Mouse (Mus musculus) intestine, embryonic 15.5 days (tissue): Measurements from ENCODE around the gene Cfi. TPM values are rescaled to one million over a fixed set of nuclear protein-coding genes. Genes with fewer than 3 reads are reported as not detected.
A peak's percentile ranks its signal among the peaks of the same experiment; 100 is the strongest.

Source experiments
- ATAC-seq: fragments of 200-750 bp; cut with Nextera tagmentation; 2 replicates; pipeline ENCODE4 v1.8.0; 2017; ENCODE audit warnings: moderate TSS enrichment, moderate library complexity
- H3K27ac ChIP-seq: fragments of 300-500 bp; sonication (generic); 2 replicates; pipeline ENCODE4 v1.5.1; 2015; ENCODE audit warnings: mild to moderate bottlenecking, inconsistent platforms
- H3K27me3 ChIP-seq: fragments of 300-500 bp; sonication (generic); replicated peaks from 2 replicates; pipeline ENCODE4 v1.6.1; 2015; ENCODE audit warnings: inconsistent platforms
- H3K36me3 ChIP-seq: fragments of 300-500 bp; sonication (generic); 2 replicates; pipeline ENCODE4 v1.6.1; 2015; ENCODE audit warnings: inconsistent platforms
- H3K4me1 ChIP-seq: fragments of 300-500 bp; sonication (generic); replicated peaks from 2 replicates; pipeline ENCODE4 v1.6.1; 2015; ENCODE audit warnings: inconsistent platforms
- H3K4me2 ChIP-seq: fragments of 300-500 bp; sonication (generic); replicated peaks from 2 replicates; pipeline ENCODE4 v1.6.1; 2015; ENCODE audit warnings: mild to moderate bottlenecking, inconsistent platforms
- H3K4me3 ChIP-seq: fragments of 300-500 bp; sonication (generic); replicated peaks from 2 replicates; pipeline ENCODE4 v1.5.1; 2015; ENCODE audit warnings: inconsistent platforms
- H3K9ac ChIP-seq: fragments of 300-500 bp; sonication (generic); 2 replicates; pipeline ENCODE4 v1.6.1; 2015; ENCODE audit warnings: inconsistent platforms
- H3K9me3 ChIP-seq: fragments of 300-500 bp; sonication (generic); 2 replicates; pipeline ENCODE4 v1.6.1; 2016; ENCODE audit warnings: inconsistent platforms
- WGBS: fragments of 180-500 bp; shearing (Covaris S2); methylation state at CpG from one replicate; pipeline ENCODE4 v1.1.7; 2015; 5-methylcytosine and 5-hydroxymethylcytosine counted together
- polyA plus RNA-seq: library from polyadenylated mRNA; unstranded; fragments of >200 nt; fragmentation: Nextera tagmentation; extraction: Ambion mirVana; gene quantifications from 2 replicates; pipeline ENCODE4 v1.2.1, GENCODE M21; 2015

The Cfi gene
- 57.2 and 57.9 TPM in 2 replicates for polyA plus RNA-seq

- H3K9ac ChIP-seq = no peak within 1 kb of the TSS
- peak; percentile 14; the same call in 1 of the 2 replicates for ATAC-seq
- H3K9me3 ChIP-seq = no peaks in the 10 kb centered on the region
- peak within 1 kb of the TSS; percentile 21; the same call in 1 of the 2 replicates for H3K4me3 ChIP-seq
- H3K27ac ChIP-seq = peak within 1 kb of the TSS; percentile 79
- WGBS = 63% methylated on average over 6 of the region's 6 CpGs
- H3K4me1 ChIP-seq = no peaks in the 10 kb centered on the region
- no peaks in the 10 kb centered on the region for H3K36me3 ChIP-seq
- no peaks in the 10 kb centered on the region for H3K27me3 ChIP-seq
- peak within 1 kb of the TSS; percentile 56 for H3K4me2 ChIP-seq
These were observed at the start of gene Cfi for GRCm38 (mm10) chr3:129835388-129835934. Gene Cfi, plus strand, starts transcription at chr3:129835884.

- Histone ChIP-seq H3K27me3 (no peaks in the 10 kb centered on the region), H3K36me3 (no peaks in the 10 kb centered on the region), H3K9me3 (no peaks in the 10 kb centered on the region), H3K9ac (no peak overlapping the region), H3K4me3 (no peak overlapping the region), H3K4me2 (no peak overlapping the region), H3K27ac (no peak overlapping the region), H3K4me1 (no peaks in the 10 kb centered on the region)
- ATAC-seq = no peak
- 81% methylated on average over 5 of the region's 5 CpGs for WGBS
These were observed 41.9 kb upstream of the Cfi start for GRCm38 (mm10) chr3:129793801-129794200.

GRCm38 (mm10) chr3:129797341-129797740, 38.3 kb upstream of the Cfi start:
- ATAC-seq = no peak
- no peak overlapping the region for H3K4me3 ChIP-seq
- H3K4me1 ChIP-seq = no peaks in the 10 kb centered on the region
- no peak overlapping the region for H3K27ac ChIP-seq
- no peaks in the 10 kb centered on the region for H3K27me3 ChIP-seq
- no peaks in the 10 kb centered on the region for H3K36me3 ChIP-seq
- WGBS = 74% methylated on average over 5 of the region's 5 CpGs
- no peak overlapping the region for H3K9ac ChIP-seq
- no peak overlapping the region for H3K4me2 ChIP-seq
- H3K9me3 ChIP-seq = no peaks in the 10 kb centered on the region

- Histone ChIP-seq H3K9ac (no peak overlapping the region), H3K27me3 (no peaks in the 10 kb centered on the region), H3K4me1 (no peaks in the 10 kb centered on the region), H3K9me3 (no peaks in the 10 kb centered on the region), H3K36me3 (no peaks in the 10 kb centered on the region), H3K4me2 (no peak overlapping the region), H3K27ac (no peak overlapping the region), H3K4me3 (no peak overlapping the region)
- 86% methylated on average over 11 of the region's 11 CpGs for WGBS
- no peak for ATAC-seq
These were observed 37.1 kb upstream of the Cfi start for GRCm38 (mm10) chr3:129798551-129798950.

DNA sequence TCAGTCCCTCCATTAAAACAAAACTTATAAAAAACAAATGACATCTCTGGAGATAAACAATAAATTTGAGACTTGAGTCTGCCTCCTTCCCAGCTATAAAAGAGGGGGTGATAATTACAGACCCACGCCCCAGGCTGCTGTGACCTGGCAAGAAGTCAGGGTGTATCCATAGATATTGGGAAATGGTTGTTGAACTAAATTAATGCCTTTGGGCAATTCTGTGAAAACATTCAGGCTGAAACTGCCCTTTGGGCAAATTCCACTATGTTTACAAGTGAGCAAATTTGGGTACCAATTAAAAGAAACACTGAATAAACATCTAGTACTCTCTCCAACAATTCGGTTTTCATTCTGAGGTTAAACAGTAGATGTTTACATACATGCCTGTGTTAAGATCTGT, 36.7 kb upstream of the Cfi start:
- Histone ChIP-seq H3K36me3 (no peaks in the 10 kb centered on the region), H3K4me2 (no peak overlapping the region), H3K27ac (no peak overlapping the region), H3K27me3 (no peaks in the 10 kb centered on the region), H3K9ac (no peak overlapping the region), H3K4me1 (no peaks in the 10 kb centered on the region), H3K9me3 (no peaks in the 10 kb centered on the region), H3K4me3 (no peak overlapping the region)
- ATAC-seq = no peak
- WGBS = 62% methylated on average over 2 of the region's 2 CpGs

DNA sequence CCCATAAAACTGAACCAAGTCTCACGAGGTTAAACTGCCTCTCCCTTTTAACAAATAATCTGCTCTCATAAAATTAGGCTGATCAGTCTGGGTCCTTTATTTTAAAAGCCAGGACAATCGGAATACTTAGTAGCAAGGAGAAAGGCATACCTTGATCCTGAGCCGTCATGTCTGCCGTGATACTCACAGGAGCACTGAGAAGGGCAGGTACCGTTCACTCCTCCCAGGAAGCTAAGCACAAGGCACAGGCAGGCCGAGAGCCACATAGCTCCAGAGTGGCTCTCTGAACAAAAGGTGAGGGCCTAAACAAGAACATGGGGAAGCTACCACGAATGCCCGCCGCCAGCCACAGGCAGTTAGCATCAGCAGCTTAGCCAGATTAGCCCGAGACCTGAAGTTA, 31.9 kb upstream of the Cfi start, which contains the start of gene Lrit3:
Lrit3 (minus strand) TSS at position 266 of the 400 bp plus-strand sequence.
- Histone ChIP-seq H3K4me1 (no peaks in the 10 kb centered on the region), H3K9me3 (no peaks in the 10 kb centered on the region), H3K4me2 (peak within 1 kb of the TSS; percentile 44), H3K27ac (no peak within 1 kb of the TSS), H3K27me3 (no peaks in the 10 kb centered on the region), H3K4me3 (peak within 1 kb of the TSS; percentile 22), H3K36me3 (no peaks in the 10 kb centered on the region), H3K9ac (no peak within 1 kb of the TSS)
- peak; percentile 62; the same call in 1 of the 2 replicates for ATAC-seq
- 66% methylated on average over 10 of the region's 10 CpGs for WGBS

DNA sequence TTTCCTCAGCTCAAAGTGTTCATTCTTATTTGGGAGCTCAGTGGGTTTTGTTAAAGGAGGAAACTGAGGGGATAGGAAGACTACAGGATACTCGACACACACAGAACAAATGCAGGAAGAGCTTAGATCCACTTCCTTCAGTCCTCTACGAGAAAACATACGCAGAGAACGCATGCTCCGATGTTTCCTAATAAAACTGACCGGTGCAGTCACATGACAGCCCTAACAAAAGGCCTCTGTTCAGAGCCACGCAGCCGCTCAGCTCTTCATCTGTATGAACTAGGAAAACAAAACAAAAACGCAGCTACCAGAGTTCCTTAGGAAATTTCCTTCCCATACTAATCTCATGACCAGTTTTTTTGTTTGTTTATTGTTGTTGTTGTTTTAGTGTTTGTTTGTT, 14.8 kb upstream of the Cfi start:
- H3K27ac ChIP-seq = no peak overlapping the region
- no peak overlapping the region for H3K4me2 ChIP-seq
- H3K4me3 ChIP-seq = no peak overlapping the region
- peaks cover 10% of the 10 kb centered on the region for H3K36me3 ChIP-seq
- 59% methylated on average over 9 of the region's 9 CpGs for WGBS
- no peaks in the 10 kb centered on the region for H3K9me3 ChIP-seq
- no peak for ATAC-seq
- no peak overlapping the region for H3K9ac ChIP-seq
- H3K27me3 ChIP-seq = no peaks in the 10 kb centered on the region
- H3K4me1 ChIP-seq = no peaks in the 10 kb centered on the region

DNA sequence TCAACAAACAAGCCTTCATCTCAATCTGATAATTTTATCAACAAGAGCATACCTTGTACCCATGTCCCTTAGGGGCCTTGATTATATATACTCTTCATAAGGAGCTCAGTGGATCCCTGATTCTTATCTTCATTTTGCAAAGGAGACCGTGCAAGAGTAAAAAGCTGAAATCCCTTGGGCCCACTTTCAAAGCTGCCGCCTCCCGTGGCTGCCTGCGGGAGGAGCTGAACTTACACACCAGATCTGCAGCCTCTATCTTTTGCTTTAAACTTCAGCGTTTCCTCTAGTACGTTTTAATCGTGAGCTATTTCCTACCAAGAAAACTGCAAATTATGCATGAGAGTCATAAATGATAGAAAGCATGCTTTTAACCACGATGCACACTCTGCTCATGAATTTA, 13.9 kb upstream of the Cfi start:
- no peak overlapping the region for H3K4me2 ChIP-seq
- no peak overlapping the region for H3K9ac ChIP-seq
- no peak overlapping the region for H3K4me3 ChIP-seq
- 83% methylated on average over 8 of the region's 8 CpGs for WGBS
- H3K36me3 ChIP-seq = peaks cover 16% of the 10 kb centered on the region
- no peaks in the 10 kb centered on the region for H3K9me3 ChIP-seq
- H3K27ac ChIP-seq = no peak overlapping the region
- no peaks in the 10 kb centered on the region for H3K4me1 ChIP-seq
- no peaks in the 10 kb centered on the region for H3K27me3 ChIP-seq
- ATAC-seq = no peak

DNA sequence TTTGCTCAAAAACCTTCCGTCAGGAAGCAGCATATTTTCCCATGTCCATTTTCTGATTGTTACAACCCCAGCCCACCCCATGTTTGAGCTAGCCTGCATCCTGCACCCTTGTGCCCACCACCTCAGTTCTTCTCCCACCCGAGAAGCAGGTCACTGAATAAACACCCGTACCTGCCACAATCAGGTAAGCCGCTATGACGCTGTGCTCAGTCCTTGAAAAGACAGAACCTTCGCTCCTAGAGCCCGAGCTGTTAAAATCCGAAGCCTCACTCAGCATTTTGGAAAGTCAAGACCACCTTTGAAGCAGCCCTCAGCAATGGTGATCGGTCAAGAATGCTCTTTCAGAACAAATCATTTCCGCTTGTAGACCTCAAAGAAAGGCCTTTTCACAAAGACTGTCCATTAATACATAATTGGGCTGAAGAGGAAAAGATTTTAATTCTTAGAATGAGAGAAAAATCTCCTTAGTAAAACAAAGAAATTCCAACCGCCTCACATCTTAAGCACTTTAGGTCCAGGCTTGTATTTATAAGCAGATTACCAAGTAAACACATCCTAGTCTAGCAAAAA, 13.4 kb upstream of the Cfi start, which contains the start of gene Rrh:
Rrh (minus strand) TSS at position 382 of the 570 bp plus-strand sequence.
- H3K4me3 ChIP-seq = no peak within 1 kb of the TSS
- H3K9me3 ChIP-seq = no peaks in the 10 kb centered on the region
- 91% methylated on average over 11 of the region's 11 CpGs for WGBS
- H3K4me1 ChIP-seq = no peaks in the 10 kb centered on the region
- no peak for ATAC-seq
- H3K36me3 ChIP-seq = peaks cover 16% of the 10 kb centered on the region
- no peak within 1 kb of the TSS for H3K4me2 ChIP-seq
- H3K27ac ChIP-seq = no peak within 1 kb of the TSS
- no peak within 1 kb of the TSS for H3K9ac ChIP-seq
- no peaks in the 10 kb centered on the region for H3K27me3 ChIP-seq

DNA sequence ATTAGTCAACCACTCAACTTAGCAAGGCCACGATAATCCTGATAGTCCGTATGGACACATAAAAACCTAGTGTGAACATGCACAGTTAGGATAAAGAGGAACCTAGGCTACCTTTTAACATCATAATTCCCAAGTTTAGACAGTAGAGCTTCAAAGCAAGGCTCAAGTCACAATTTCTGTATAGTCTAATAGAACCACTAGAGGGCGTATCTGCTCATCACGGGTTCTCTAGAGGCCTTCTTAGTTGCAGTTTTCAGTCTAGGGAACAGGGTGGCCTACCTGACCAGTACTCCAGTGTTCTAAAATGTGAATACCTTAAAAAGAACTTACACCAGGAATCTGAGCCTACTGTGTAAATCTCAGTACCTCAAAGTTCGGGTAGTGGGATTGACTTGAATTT, 12.4 kb upstream of the Cfi start:
- Histone ChIP-seq H3K4me3 (no peak overlapping the region), H3K36me3 (peaks cover 16% of the 10 kb centered on the region), H3K9ac (no peak overlapping the region), H3K4me2 (no peak overlapping the region), H3K9me3 (no peaks in the 10 kb centered on the region), H3K4me1 (peaks cover under 1% of the 10 kb centered on the region; the same call in 1 of the 2 replicates), H3K27ac (no peak overlapping the region), H3K27me3 (no peaks in the 10 kb centered on the region)
- 57% methylated on average over 5 of the region's 5 CpGs for WGBS
- peak; percentile 62 for ATAC-seq

DNA sequence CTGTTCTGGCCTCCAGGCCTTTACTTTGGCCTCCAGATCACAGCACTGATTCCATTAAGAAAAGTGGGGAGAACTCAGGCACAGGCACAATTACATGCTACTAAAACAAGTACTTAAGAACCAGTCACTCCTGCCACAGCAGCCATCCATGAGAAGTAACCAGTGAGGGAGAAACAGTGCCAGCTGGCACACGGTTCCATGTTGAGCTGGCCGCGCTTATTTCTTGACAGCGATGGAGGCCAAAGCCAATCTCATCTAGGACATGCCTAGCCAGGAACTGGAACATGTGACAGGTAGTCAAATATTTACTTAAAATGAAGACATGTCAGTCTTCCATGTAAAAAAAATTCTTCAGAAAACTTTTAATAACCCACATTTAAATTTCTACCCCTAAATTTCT, 11.5 kb upstream of the Cfi start:
- H3K9ac ChIP-seq = no peak overlapping the region
- WGBS = 94% methylated on average over 4 of the region's 4 CpGs
- H3K36me3 ChIP-seq = peaks cover 19% of the 10 kb centered on the region
- no peak overlapping the region for H3K4me2 ChIP-seq
- H3K27me3 ChIP-seq = no peaks in the 10 kb centered on the region
- H3K9me3 ChIP-seq = no peaks in the 10 kb centered on the region
- no peak for ATAC-seq
- peaks cover 4% of the 10 kb centered on the region; the same call in 1 of the 2 replicates for H3K4me1 ChIP-seq
- no peak overlapping the region for H3K4me3 ChIP-seq
- H3K27ac ChIP-seq = no peak overlapping the region

GRCm38 (mm10) chr3:129824891-129825290, 10.8 kb upstream of the Cfi start:
- Histone ChIP-seq H3K27ac (no peak overlapping the region), H3K4me2 (no peak overlapping the region), H3K9ac (no peak overlapping the region), H3K4me3 (no peak overlapping the region), H3K4me1 (peaks cover 10% of the 10 kb centered on the region), H3K36me3 (peaks cover 19% of the 10 kb centered on the region), H3K27me3 (no peaks in the 10 kb centered on the region), H3K9me3 (no peaks in the 10 kb centered on the region)
- no peak for ATAC-seq
- WGBS = 92% methylated on average over 10 of the region's 10 CpGs

DNA sequence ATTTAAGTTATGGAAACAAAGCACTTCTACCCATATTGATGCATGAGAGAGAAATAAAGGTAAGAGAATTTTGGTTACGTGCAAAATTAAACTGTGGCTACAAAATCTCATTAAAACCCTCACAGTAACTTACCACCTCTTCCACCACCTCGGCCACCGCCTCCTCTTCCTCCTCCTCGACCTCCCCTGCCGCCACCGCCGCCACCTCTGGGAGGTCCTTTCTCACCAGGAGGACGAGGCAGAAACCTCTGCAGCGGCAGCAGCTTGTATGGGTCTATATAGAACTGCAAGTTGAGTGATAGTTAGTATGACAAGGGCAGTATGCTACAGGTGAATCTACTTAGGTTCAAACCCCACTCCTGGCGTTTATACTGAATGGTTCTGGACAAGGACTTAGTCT, 9.0 kb upstream of the Cfi start:
- peaks cover 19% of the 10 kb centered on the region for H3K36me3 ChIP-seq

More for the DNA sequence above, 9.0 kb upstream of the Cfi start:
- Histone ChIP-seq H3K4me2 (no peak overlapping the region), H3K27ac (no peak overlapping the region), H3K4me3 (no peak overlapping the region), H3K9me3 (no peaks in the 10 kb centered on the region), H3K9ac (no peak overlapping the region), H3K4me1 (peaks cover 11% of the 10 kb centered on the region), H3K27me3 (no peaks in the 10 kb centered on the region)
- ATAC-seq = no peak
- 90% methylated on average over 10 of the region's 10 CpGs for WGBS
